Mouse (Mus musculus) MEL (cell line): ENCODE data around the gene Dcbld1.
A peak's percentile ranks its signal among the peaks of the same experiment; 100 is the strongest.

ENCODE experiments used
- CHD2 ChIP-seq: IDR thresholded peaks from 2 replicates; pipeline ENCODE4 v1.6.1; 2011; ENCODE audit warnings: low read length, improper control_type of control experiment
- CTCF ChIP-seq, 3 experiments: IDR thresholded peaks in 2 of 3; conservative IDR thresholded peaks in 1 of 3; 2 replicates each; pipeline ENCODE4 v1.5.1; 2011 to 2012; ENCODE audit warnings: low read length in 3 of 3, low read depth in 2 of 3, mild to moderate bottlenecking in 2 of 3, improper control_type of control experiment in 1 of 3, inconsistent platforms in 1 of 3, mixed read lengths in 1 of 3, moderate library complexity in 1 of 3; ENCODE audit not compliant: control insufficient read depth in 1 of 3, insufficient read depth in 1 of 3, poor library complexity in 1 of 3, severe bottlenecking in 1 of 3
- EP300 ChIP-seq, 2 experiments: IDR thresholded peaks; 2 replicates each; pipeline ENCODE4 v1.6.1; 2011; ENCODE audit warnings: improper control_type of control experiment in 2 of 2, low read length in 2 of 2, low read depth in 1 of 2, mild to moderate bottlenecking in 1 of 2
- MAFK ChIP-seq: IDR thresholded peaks from 2 replicates; pipeline ENCODE4 v1.6.1; 2011; ENCODE audit warnings: low read depth, mild to moderate bottlenecking, low read length, improper control_type of control experiment, borderline replicate concordance
- MAX ChIP-seq: IDR thresholded peaks from 2 replicates; pipeline ENCODE4 v1.6.1; 2011; ENCODE audit warnings: low read length, improper control_type of control experiment
- MAZ ChIP-seq: IDR thresholded peaks from 2 replicates; pipeline ENCODE4 v1.6.1; 2012; ENCODE audit warnings: low read depth, mild to moderate bottlenecking, inconsistent platforms, low read length, improper control_type of control experiment
- MYB ChIP-seq: IDR thresholded peaks from 2 replicates; pipeline ENCODE4 v1.6.1; 2011; ENCODE audit warnings: mild to moderate bottlenecking, low read depth, low read length, improper control_type of control experiment
- POLR2A ChIP-seq, 2 experiments: IDR thresholded peaks; 2 replicates each; pipeline ENCODE4 v1.6.1; 2011 to 2012; ENCODE audit warnings: low read length in 2 of 2, mild to moderate bottlenecking in 2 of 2, control low read depth in 1 of 2, improper control_type of control experiment in 1 of 2, low read depth in 1 of 2, moderate library complexity in 1 of 2; ENCODE audit not compliant: control insufficient read depth in 1 of 2, insufficient read depth in 1 of 2, poor library complexity in 1 of 2
- POLR2AphosphoS2 ChIP-seq: IDR thresholded peaks from 2 replicates; pipeline ENCODE4 v1.6.1; 2011; ENCODE audit warnings: low read length, improper control_type of control experiment
- SMC3 ChIP-seq: IDR thresholded peaks from 2 replicates; pipeline ENCODE4 v1.6.1; 2011; ENCODE audit warnings: low read depth, low read length, improper control_type of control experiment
- TAL1 ChIP-seq: IDR thresholded peaks from 2 replicates; pipeline ENCODE4 v1.6.1; 2012; ENCODE audit warnings: mild to moderate bottlenecking, inconsistent platforms, low read length, moderate library complexity, mixed read lengths
- USF1 ChIP-seq: IDR thresholded peaks from 2 replicates; pipeline ENCODE4 v1.6.1; 2014; ENCODE audit warnings: low read depth, mild to moderate bottlenecking, inconsistent platforms, low read length, improper control_type of control experiment, moderate library complexity
- USF2 ChIP-seq, 2 experiments: IDR thresholded peaks; 2 replicates each; pipeline ENCODE4 v1.6.1; 2011 to 2012; ENCODE audit warnings: improper control_type of control experiment in 2 of 2, low read length in 2 of 2, borderline replicate concordance in 1 of 2, inconsistent platforms in 1 of 2, low read depth in 1 of 2, mild to moderate bottlenecking in 1 of 2; ENCODE audit not compliant: insufficient read depth in 1 of 2
- ZC3H11A ChIP-seq: IDR thresholded peaks from 2 replicates; pipeline ENCODE4 v1.6.1; 2012; ENCODE audit warnings: low read depth, mild to moderate bottlenecking, inconsistent platforms, low read length, improper control_type of control experiment

- TF ChIP-seq SMC3 (no peak), POLR2A (IDR thresholded peaks at IDR 0.05; ENCODE audit: control insufficient read depth in 1 of 2, insufficient read depth in 1 of 2, low read depth in 1 of 2, low read length in 2 of 2, poor library complexity in 1 of 2) (no peak), MAX (no peak), CHD2 (no peak), USF1 (peak; percentile 81), EP300 (IDR thresholded peaks at IDR 0.05; ENCODE audit: low read depth in 1 of 2, low read length in 2 of 2) (no peak), CTCF (IDR thresholded peaks at IDR 0.05 in 2 of 3, conservative IDR thresholded peaks at IDR 0.05 in 1 of 3; ENCODE audit: control insufficient read depth in 1 of 3, insufficient read depth in 1 of 3, low read depth in 2 of 3, low read length in 3 of 3, poor library complexity in 1 of 3, severe bottlenecking in 1 of 3) (no peak), MAZ (no peak), TAL1 (no peak), USF2 (IDR thresholded peaks at IDR 0.05; ENCODE audit: borderline replicate concordance in 1 of 2, insufficient read depth in 1 of 2, low read depth in 1 of 2, low read length in 2 of 2) (no peak), MAFK (no peak), MYB (no peak), POLR2AphosphoS2 (no peak), ZC3H11A (no peak)
These were observed 18.1 kb upstream of the Dcbld1 start for GRCm38 (mm10) chr10:52215267-52215818.
